Mouse (Mus musculus): ENCODE results near the gene Hdgf.

GRCm38 (mm10) chr3:87959371-87959770 is 53.2 kb downstream of the Hdgf start:
- no peak for TF ChIP-seq POLR2A (IDR thresholded peaks at IDR 0.05; ENCODE audit: control insufficient read depth, low read depth, low read length)
- no peak for TF ChIP-seq CTCF (IDR thresholded peaks at IDR 0.05; ENCODE audit: control insufficient read depth, insufficient read depth, insufficient replicate concordance, low read depth, low read length)
